Mouse (Mus musculus) monocyte, adult 5-6 weeks (primary cell): ENCODE data around the gene Adprh. TPM values are rescaled to one million over a fixed set of nuclear protein-coding genes. Genes with fewer than 3 reads are reported as not detected.

Experiments
- ATAC-seq: fragments of 153-309, 156-312 bp; replicated peaks from 2 replicates; pipeline ENCODE4 v1.8.0; 2017; ENCODE audit warnings: mild to moderate bottlenecking; ENCODE audit not compliant: low TSS enrichment, insufficient number of reproducible peaks, severe bottlenecking, poor library complexity, low FRiP score
- total RNA-seq: library from RNA; stranded (forward); fragments of 200-1000, 200-491, 200-594 nt; gene quantifications from 3 replicates; pipeline ENCODE4 v1.2.3, GENCODE M21; 2017

Gene Adprh
- total RNA-seq, 1 experiment from 2014 or later, result 16.7 TPM

DNA sequence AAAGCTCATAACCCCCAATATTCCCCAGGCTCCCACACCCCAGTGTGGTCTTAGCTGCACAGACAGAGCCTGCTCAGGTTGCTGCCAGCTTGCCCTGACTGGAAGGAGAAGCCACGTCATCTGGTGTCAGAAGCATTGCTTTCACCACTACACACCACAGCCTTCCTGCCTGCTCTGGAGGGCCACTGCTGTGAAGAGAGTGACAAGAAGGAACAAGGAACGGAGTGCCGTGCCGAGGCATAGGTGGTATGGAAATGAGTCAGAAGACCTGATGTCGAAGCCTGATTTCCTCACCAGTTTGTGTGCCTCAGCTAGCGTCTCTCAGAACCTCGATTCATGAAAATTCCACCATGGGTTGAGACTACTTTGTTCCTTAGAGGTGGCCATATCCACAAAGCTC lies 48.9 kb downstream of the Adprh start:
- ATAC-seq, result peak; percentile 76

DNA sequence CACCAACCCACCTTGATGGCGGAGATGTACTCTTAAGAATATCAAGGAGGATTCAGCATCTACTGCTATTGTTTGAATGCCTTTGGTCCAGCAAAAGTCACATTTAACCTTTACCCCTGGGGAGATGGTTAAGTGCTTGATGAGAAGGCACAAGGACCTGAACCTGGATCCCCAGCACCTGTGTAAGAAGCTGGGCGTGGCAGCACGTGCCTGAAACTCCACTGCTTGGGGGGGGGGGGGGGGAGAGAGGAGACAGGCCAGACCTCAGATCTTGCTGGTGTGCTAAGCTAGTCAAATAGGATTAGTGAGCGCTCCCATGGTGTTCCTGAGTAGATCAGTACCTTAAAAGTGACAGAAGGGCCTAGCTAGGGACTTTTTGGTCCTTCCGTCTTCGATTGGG lies 51.0 kb downstream of the Adprh start:
- ATAC-seq, result no peak

DNA sequence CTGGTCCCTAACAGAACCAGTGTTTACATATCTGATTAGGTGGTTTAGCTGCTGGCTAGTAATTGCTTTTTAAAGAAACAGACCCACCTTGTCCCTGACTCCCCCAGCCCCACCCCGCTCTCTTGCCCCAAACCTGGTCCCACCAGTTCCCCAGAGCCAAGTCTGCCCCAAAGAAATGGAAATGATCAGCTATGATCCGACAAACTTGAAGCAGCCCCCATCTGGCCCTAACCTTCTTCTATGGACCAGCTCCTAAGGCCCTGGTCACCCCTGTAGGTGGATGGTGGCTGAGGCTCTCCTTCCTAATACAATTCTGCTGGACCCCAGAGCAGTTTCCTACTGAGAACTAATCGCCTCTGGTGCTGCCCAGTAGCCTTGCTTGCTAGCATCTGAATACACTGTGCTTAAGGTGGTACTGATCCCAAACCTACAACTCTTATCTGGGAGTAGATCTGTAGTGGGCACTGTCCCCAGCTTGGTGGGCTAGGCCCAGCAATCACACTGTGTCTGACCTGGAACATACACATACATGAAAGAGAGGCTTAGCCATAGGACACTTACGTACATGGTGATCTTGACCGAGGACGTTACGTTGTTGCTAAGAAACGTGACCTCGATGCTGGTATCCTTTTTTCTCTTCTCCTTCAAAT lies 52.1 kb downstream of the Adprh start:
- ATAC-seq, result no peak

DNA sequence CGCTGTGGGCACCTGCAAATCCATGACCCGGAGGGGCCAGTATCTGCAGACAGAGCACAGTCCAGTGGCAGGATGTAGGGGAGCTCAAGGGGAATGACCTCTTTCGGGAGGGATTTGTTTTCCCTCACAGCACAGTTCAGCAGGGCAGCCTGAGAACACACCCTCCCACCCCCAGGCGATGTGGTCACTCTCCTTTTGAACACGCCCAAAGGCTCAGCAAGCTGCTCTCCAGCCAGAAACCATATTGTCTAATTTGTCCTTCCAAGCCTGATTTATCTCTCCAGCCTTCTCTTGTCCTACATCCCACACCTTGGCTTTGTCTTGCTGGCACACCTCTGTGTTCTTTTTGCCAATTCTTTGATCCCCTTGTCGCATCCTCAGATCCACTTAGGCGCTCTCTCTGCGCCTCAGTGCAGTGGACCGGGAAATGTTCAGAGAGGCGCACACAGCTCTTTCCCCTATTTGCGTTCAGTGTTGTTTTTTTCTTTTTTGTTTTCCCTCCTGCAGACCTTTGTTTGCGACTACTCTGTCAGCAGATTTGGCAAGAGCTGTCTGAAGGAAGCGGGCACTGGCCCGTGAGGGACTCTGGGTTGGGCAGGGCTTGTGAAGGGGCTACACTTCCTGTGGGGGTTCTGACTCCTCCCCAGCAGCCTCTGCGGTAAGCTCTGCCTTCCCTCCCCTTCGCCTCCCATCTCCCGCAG lies 52.8 kb downstream of the Adprh start:
- peak; percentile 33; the same call in 1 of the 2 replicates for ATAC-seq

DNA sequence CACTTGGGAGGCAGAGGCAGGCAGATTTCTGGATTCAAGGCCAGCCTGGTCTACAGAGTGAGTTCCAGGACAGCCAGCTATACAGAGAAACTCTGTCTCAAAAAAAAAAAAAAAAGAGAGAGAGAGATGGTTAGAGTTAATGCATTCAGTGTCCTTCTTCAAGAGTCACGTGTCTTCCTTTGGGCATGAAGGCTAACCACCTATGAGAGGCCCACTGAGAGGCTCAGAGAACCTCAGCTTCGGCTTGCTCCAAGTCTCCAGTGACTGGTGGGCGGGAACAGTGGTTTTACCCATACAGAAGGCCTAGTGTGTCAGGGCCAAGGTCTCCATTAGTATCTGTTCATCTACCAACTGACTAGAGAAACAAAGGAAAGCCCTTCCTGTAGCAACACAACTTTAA lies 53.4 kb downstream of the Adprh start:
- no peak for ATAC-seq

DNA sequence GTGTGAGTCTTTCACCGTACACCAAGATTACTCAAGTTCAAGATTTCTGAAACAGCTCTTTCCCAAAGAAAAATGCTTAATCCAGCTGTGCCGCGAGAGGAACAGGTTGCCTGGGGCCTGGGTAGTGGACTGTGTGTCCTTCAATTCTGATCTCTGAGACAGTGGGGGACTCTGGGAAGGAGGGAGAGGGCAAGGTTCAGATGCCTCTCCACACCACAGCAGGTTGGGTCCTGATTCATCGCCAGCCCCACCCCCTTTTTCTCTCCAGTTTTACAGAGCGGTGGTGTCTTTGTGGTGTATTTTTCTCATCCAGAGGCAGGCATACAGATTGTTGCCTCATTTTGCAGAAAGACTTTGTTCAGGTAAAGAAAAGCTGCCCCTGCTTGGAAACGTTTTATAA lies 54.2 kb downstream of the Adprh start:
- no peak for ATAC-seq

DNA sequence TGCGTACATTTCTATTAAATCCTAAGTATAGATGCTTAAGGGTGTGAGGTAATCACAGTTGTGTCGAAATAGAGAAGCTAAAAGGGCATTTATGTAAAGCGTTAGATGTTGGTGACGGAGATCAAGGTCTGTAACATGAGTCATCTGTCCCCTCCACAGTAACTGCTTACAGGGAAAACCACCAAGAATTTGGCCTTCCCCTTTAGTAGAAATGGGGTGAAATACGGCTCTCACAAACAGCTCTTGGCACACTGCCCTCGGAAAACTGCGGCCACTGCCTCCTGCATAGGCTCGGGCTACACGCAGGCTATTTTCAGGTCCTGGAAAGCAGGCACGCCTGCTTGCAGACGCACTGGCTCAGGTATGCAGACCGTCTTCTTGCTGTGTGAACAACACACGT lies 56.3 kb downstream of the Adprh start:
- peak; percentile 79 for ATAC-seq

DNA sequence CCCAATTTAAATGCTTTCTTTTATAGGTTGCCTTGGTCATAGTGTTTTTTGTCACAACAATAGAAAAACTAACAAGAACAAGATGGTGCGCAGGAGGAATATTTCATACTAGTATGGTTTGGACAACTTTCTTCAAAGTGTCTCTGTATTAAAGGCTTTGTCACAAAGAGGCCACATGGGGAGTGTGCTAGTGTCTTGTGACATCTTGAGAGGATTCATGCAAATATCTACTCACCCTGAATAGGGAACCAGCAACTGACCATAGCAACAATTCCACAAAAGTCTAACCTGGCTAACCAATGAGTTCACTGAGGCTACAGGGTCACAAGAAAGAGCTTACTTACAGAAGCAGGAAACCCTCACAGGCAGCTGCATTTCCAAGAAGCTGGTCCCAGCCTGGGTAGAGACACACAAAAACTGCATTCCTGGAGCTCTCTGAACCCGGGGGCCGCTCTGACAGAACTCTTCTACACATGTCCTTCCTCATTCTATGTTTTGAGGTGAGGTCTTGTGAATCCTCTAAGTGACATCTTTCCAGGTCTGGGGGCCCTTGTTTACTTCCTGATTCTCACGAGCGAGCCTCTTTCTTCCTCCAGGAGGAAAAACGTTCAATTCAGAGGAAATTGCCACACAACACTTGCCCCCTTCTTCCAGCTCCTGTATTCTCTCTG lies 57.3 kb downstream of the Adprh start:
- peak; percentile 54 for ATAC-seq

DNA sequence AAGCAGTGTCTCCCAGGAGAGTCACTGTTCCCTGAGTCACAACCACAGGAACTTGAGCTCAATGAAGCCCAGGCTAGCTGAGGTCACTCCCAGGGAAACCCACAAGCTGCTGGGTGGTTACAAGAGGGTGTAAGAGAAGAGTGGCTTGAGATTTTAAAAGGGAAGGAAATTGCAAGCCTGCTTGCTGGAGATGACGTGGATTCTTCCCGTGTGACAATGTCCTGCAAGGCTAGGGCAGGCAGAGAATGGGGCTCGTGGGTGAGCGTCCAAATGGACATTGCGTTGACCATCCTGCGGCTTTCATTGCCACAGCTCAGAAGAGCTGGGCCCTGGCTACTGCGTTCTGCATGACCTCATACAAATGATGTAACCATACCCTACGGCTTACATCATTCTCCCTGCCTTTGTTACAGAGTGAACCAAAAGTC lies 58.3 kb downstream of the Adprh start:
- ATAC-seq, result peak; percentile 77

Other genes starting within 250 kb of the Adprh start
- not detected in 3 replicates for gene Nr1i2, start 157.9 kb downstream of the Adprh start, total RNA-seq
- gene Maats1, start 110.6 kb downstream of the Adprh start, total RNA-seq, result 0.21 TPM in 1 of 3 replicates, not detected in the others
- gene Cox17, start 105.7 kb downstream of the Adprh start, total RNA-seq, result 312 to 519 TPM (median 389 TPM) in 3 replicates
- gene Gm21987, start 105.7 kb downstream of the Adprh start, total RNA-seq, result not detected in 3 replicates
- gene Popdc2, start 90.5 kb downstream of the Adprh start, total RNA-seq, result not detected in 3 replicates
- not detected in 3 replicates for gene Pla1a, start 19.6 kb downstream of the Adprh start, total RNA-seq
- gene Cd80, start 2.9 kb upstream of the Adprh start, total RNA-seq, result 5.9 to 10.5 TPM (median 6.7 TPM) in 3 replicates
- gene Timmdc1, start 70.0 kb upstream of the Adprh start, total RNA-seq, result 11.9 to 26.7 TPM (median 17.7 TPM) in 3 replicates
- 11.8 to 14.3 TPM (median 12.6 TPM) in 3 replicates for gene Poglut1, start 97.6 kb upstream of the Adprh start, total RNA-seq
- gene Tmem39a, start 106.0 kb upstream of the Adprh start, total RNA-seq, result 25.3 to 36.8 TPM (median 31.7 TPM) in 3 replicates